Mouse (Mus musculus): ENCODE data around the gene 4930432M17Rik. TPM values are rescaled to one million over a fixed set of nuclear protein-coding genes. Genes with fewer than 3 reads are reported as not detected.

4930432M17Rik gene
- polyA plus RNA-seq, 1 experiment = not detected

- H3K4me3 ChIP-seq (ENCODE audit: insufficient read depth, low read length) = no peak overlapping the region
- TF ChIP-seq POLR2A (IDR thresholded peaks at IDR 0.05; ENCODE audit: low read depth, low read length) = no peak
- no peak for TF ChIP-seq CTCF (IDR thresholded peaks at IDR 0.05; ENCODE audit: borderline replicate concordance, insufficient read depth, low read length)
- no peak overlapping the region for H3K27ac ChIP-seq (ENCODE audit: insufficient read depth, low read length)
- no peaks in the 10 kb centered on the region; the same call in 1 of the 2 replicates for H3K4me1 ChIP-seq (ENCODE audit: control insufficient read depth, insufficient read depth, low read length)
Measured at GRCm38 (mm10) chr3:121714461-121714860, 43.9 kb downstream of the 4930432M17Rik start.

GRCm38 (mm10) chr3:121715336-121715735 lies 44.8 kb downstream of the 4930432M17Rik start:
- H3K4me1 ChIP-seq (ENCODE audit: control insufficient read depth, insufficient read depth, low read length) = peaks cover 1% of the 10 kb centered on the region; the same call in 1 of the 2 replicates
- H3K27ac ChIP-seq (ENCODE audit: insufficient read depth, low read length) = no peak overlapping the region
- TF ChIP-seq CTCF (IDR thresholded peaks at IDR 0.05; ENCODE audit: borderline replicate concordance, insufficient read depth, low read length) (no peak), POLR2A (IDR thresholded peaks at IDR 0.05; ENCODE audit: low read depth, low read length) (no peak)
- no peak overlapping the region for H3K4me3 ChIP-seq (ENCODE audit: insufficient read depth, low read length)

- Histone ChIP-seq H3K27ac (ENCODE audit: insufficient read depth, low read length) (no peak overlapping the region), H3K4me3 (ENCODE audit: insufficient read depth, low read length) (no peak overlapping the region), H3K4me1 (ENCODE audit: control insufficient read depth, insufficient read depth, low read length) (peaks cover 3% of the 10 kb centered on the region; the same call in 1 of the 2 replicates)
- TF ChIP-seq CTCF (IDR thresholded peaks at IDR 0.05; ENCODE audit: borderline replicate concordance, insufficient read depth, low read length) (no peak), POLR2A (IDR thresholded peaks at IDR 0.05; ENCODE audit: low read depth, low read length) (no peak)
Measured at GRCm38 (mm10) chr3:121715741-121716459, 45.3 kb downstream of the 4930432M17Rik start.

- Histone ChIP-seq H3K27ac (ENCODE audit: insufficient read depth, low read length) (no peak overlapping the region), H3K4me3 (ENCODE audit: insufficient read depth, low read length) (no peak overlapping the region), H3K4me1 (ENCODE audit: control insufficient read depth, insufficient read depth, low read length) (peaks cover 4% of the 10 kb centered on the region; the same call in 1 of the 2 replicates)
- no peak for TF ChIP-seq CTCF (IDR thresholded peaks at IDR 0.05; ENCODE audit: borderline replicate concordance, insufficient read depth, low read length)
- no peak for TF ChIP-seq POLR2A (IDR thresholded peaks at IDR 0.05; ENCODE audit: low read depth, low read length)
Measured at GRCm38 (mm10) chr3:121716480-121716879, 45.9 kb downstream of the 4930432M17Rik start.

- Histone ChIP-seq H3K4me3 (ENCODE audit: insufficient read depth, low read length) (no peak overlapping the region), H3K4me1 (ENCODE audit: control insufficient read depth, insufficient read depth, low read length) (peaks cover 13% of the 10 kb centered on the region), H3K27ac (ENCODE audit: insufficient read depth, low read length) (peak overlapping the region; percentile 9; the same call in 1 of the 2 replicates)
- TF ChIP-seq POLR2A (IDR thresholded peaks at IDR 0.05; ENCODE audit: low read depth, low read length) (no peak), CTCF (IDR thresholded peaks at IDR 0.05; ENCODE audit: borderline replicate concordance, insufficient read depth, low read length) (no peak)
Measured at GRCm38 (mm10) chr3:121718679-121719078, 48.1 kb downstream of the 4930432M17Rik start.

GRCm38 (mm10) chr3:121719701-121720100 lies 49.1 kb downstream of the 4930432M17Rik start:
- no peak overlapping the region for H3K27ac ChIP-seq (ENCODE audit: insufficient read depth, low read length)
- peaks cover 13% of the 10 kb centered on the region for H3K4me1 ChIP-seq (ENCODE audit: control insufficient read depth, insufficient read depth, low read length)
- TF ChIP-seq POLR2A (IDR thresholded peaks at IDR 0.05; ENCODE audit: low read depth, low read length) = no peak
- no peak for TF ChIP-seq CTCF (IDR thresholded peaks at IDR 0.05; ENCODE audit: borderline replicate concordance, insufficient read depth, low read length)
- H3K4me3 ChIP-seq (ENCODE audit: insufficient read depth, low read length) = no peak overlapping the region

- H3K27ac ChIP-seq (ENCODE audit: insufficient read depth, low read length) = peak overlapping the region; percentile 97
- TF ChIP-seq POLR2A (IDR thresholded peaks at IDR 0.05; ENCODE audit: low read depth, low read length) = no peak
- no peak for TF ChIP-seq CTCF (IDR thresholded peaks at IDR 0.05; ENCODE audit: borderline replicate concordance, insufficient read depth, low read length)
- no peak overlapping the region for H3K4me3 ChIP-seq (ENCODE audit: insufficient read depth, low read length)
- peaks cover 13% of the 10 kb centered on the region for H3K4me1 ChIP-seq (ENCODE audit: control insufficient read depth, insufficient read depth, low read length)
Measured at GRCm38 (mm10) chr3:121720801-121721690, 50.5 kb downstream of the 4930432M17Rik start.

- H3K4me3 ChIP-seq (ENCODE audit: insufficient read depth, low read length) = no peak overlapping the region
- TF ChIP-seq POLR2A (IDR thresholded peaks at IDR 0.05; ENCODE audit: low read depth, low read length) (no peak), CTCF (IDR thresholded peaks at IDR 0.05; ENCODE audit: borderline replicate concordance, insufficient read depth, low read length) (no peak)
- H3K27ac ChIP-seq (ENCODE audit: insufficient read depth, low read length) = peak overlapping the region; percentile 97
- H3K4me1 ChIP-seq (ENCODE audit: control insufficient read depth, insufficient read depth, low read length) = peaks cover 13% of the 10 kb centered on the region
Measured at GRCm38 (mm10) chr3:121721691-121722070, 51.1 kb downstream of the 4930432M17Rik start.

- peak within 1 kb of the TSS; percentile 63 for H3K27ac ChIP-seq (ENCODE audit: insufficient read depth, low read length)
- TF ChIP-seq POLR2A (IDR thresholded peaks at IDR 0.05; ENCODE audit: low read depth, low read length) (peak; percentile 93), CTCF (IDR thresholded peaks at IDR 0.05; ENCODE audit: borderline replicate concordance, insufficient read depth, low read length) (peak; percentile 78)
- H3K4me3 ChIP-seq (ENCODE audit: insufficient read depth, low read length) = peak within 1 kb of the TSS; percentile 60
- H3K4me1 ChIP-seq (ENCODE audit: control insufficient read depth, insufficient read depth, low read length) = peaks cover 13% of the 10 kb centered on the region
Measured at GRCm38 (mm10) chr3:121722971-121723844, 52.6 kb downstream of the 4930432M17Rik start, which contains the start of gene F3. TSS of gene F3 (plus strand) at chr3:121723537.
